23 mouse cellular contexts compared by ENCODE assay signal in the genomic region with DNA sequence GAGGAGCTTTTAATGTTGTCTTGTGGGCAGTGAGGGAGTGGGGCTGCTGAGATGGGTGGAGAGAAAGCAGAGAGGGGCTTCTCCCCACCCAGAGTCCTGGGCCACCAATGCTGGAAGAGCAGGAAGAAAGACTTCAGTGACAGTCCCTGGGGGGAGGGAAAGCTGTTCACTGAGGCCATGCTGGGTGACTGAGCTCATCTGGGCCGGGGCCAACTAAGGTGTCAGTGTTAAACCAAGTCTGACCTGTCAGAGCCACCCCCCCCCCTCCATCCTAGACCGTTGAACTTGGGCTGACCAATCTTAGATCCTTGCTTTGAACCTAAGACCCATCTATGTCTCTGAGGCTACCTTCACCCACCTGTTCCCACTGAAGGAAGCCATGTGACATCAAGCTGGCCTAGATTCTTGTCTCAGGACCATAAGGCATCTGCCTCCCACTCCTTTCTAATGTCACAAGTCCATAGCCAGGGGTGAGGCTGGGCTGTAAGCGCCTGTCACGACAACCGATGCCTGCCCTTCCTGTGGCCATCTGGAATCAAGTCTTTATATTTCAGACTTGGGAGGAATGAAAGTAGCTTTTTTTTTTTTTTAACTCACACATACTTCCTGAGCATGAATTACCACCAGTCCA.
DNase-seq lines count a peak whose midpoint lies in the region; TF ChIP-seq lines count a peak whose summit lies in the region.
"Had no signal": no experiment of that assay in that cellular context is flagged by ENCODE, and none has a peak within 500 bp of the region (broad histone marks: within the 10 kb centered on the region; RNA-seq: fewer than 3 reads in every experiment).

No protein-coding gene starts in this region.

- 68% methylated on average over 5 of the region's 5 CpGs for WGBS in embryonic facial prominence, embryonic 10.5 days

- no peak overlapping the region for H3K4me3 ChIP-seq in left cerebral cortex, adult 2 months
- 0 out of 2 replicates have a peak overlapping the region, but pooled peaks have one; percentile 39 for H3K4me3 ChIP-seq in E14TG2a.4 (replicated peaks; ENCODE audit: low read length)
- H3K4me3 ChIP-seq in embryonic facial prominence, embryonic 10.5 days = no peak overlapping the region
- H3K4me3 ChIP-seq: embryonic facial prominence, embryonic 15.5 days; heart, embryonic 12.5 days; lung, embryonic 15.5 days; neural tube, embryonic 12.5 days had no signal

- DNase-seq in cerebellum, postnatal 25 days = peak; percentile 52 to 74
- no peak for DNase-seq in cerebellum, postnatal 4 days (ENCODE audit: low spot score in 2 of 2)
- DNase-seq in left cerebral cortex, adult 2 months (ENCODE audit: extremely low spot score in 1 of 2, low spot score in 2 of 2) = no peak
- no peak for DNase-seq in left cerebral cortex, postnatal 4 days
- no peak for DNase-seq in embryonic facial prominence, embryonic 10.5 days (ENCODE audit: low spot score)
- DNase-seq in heart, postnatal 25 days (ENCODE audit: low spot score) = no peak
- DNase-seq: adrenal gland, adult 8-10 months; B cell, adult 2 months; embryo, embryonic 11 days; gastrocnemius, postnatal 10 days; heart, adult 11 months; heart, postnatal 14 days; kidney, adult 2 months; kidney, postnatal 14 days; right cerebral cortex, postnatal 4 days had no signal

- H3K4me1 ChIP-seq in E14TG2a.4 (replicated peaks; ENCODE audit: low read depth, low read length) = peaks cover 93% of the 10 kb centered on the region
- peaks cover 75% of the 10 kb centered on the region for H3K4me1 ChIP-seq in embryonic facial prominence, embryonic 10.5 days

- H3K36me3 ChIP-seq in E14TG2a.4 (ENCODE audit: insufficient read depth, low read length) = peaks cover 13% of the 10 kb centered on the region
- H3K36me3 ChIP-seq in embryonic facial prominence, embryonic 10.5 days (replicated peaks) = no peaks in the 10 kb centered on the region
- H3K36me3 ChIP-seq: embryonic facial prominence, embryonic 15.5 days; heart, embryonic 12.5 days; lung, embryonic 15.5 days; neural tube, embryonic 12.5 days had no signal

- intact Hi-C loops in left cerebral cortex, adult 2 months (cut with DNase I) = loop anchor here (2.0 to 5.0 kb wide), 3 partner anchors 51 to 98 kb away; partner anchors contain the start of gene Wscd2
- intact Hi-C loops in left cerebral cortex, postnatal 4 days (cut with DNase I) = no loop called here
- intact Hi-C loops in heart, postnatal 25 days (cut with DNase I) = no loop called here

- H3K27me3 ChIP-seq in E14TG2a.4 (ENCODE audit: insufficient read depth, low read length) = no peaks in the 10 kb centered on the region
- no peaks in the 10 kb centered on the region for H3K27me3 ChIP-seq in embryonic facial prominence, embryonic 10.5 days (replicated peaks; ENCODE audit: low read depth, poor library complexity, severe bottlenecking)
- H3K27me3 ChIP-seq: embryonic facial prominence, embryonic 15.5 days; lung, embryonic 15.5 days; Patski had no signal

- TF ChIP-seq CTCF in left cerebral cortex, adult 2 months (IDR thresholded peaks at IDR 0.05) = no peak
- no peak for TF ChIP-seq CTCF in E14TG2a.4 (conservative IDR thresholded peaks at IDR 0.05; ENCODE audit: low read length)

- no peaks in the 10 kb centered on the region for H3K9me3 ChIP-seq in E14TG2a.4 (ENCODE audit: low read length)
- no peaks in the 10 kb centered on the region for H3K9me3 ChIP-seq in embryonic facial prominence, embryonic 10.5 days
- H3K9me3 ChIP-seq: embryonic facial prominence, embryonic 15.5 days; heart, embryonic 12.5 days; lung, embryonic 15.5 days; neural tube, embryonic 12.5 days had no signal

- H3K27ac ChIP-seq in left cerebral cortex, adult 2 months = peak overlapping the region; percentile 93
- 0 out of 2 replicates have a peak overlapping the region, but pooled peaks have one; percentile 10 for H3K27ac ChIP-seq in embryonic facial prominence, embryonic 10.5 days (replicated peaks)
- H3K27ac ChIP-seq: embryonic facial prominence, embryonic 15.5 days; liver, embryonic 14.5 days; lung, embryonic 15.5 days; neural tube, embryonic 12.5 days; stomach, postnatal 0 days had no signal

Comparison
In these comparisons a context has a peak if more than half of its experiments do, and no peak if none do; other contexts are left out.
1. DNase-seq: peak in cerebellum, postnatal 25 days (2 of 2); none in cerebellum, postnatal 4 days (0 of 2), left cerebral cortex, adult 2 months (0 of 2), left cerebral cortex, postnatal 4 days (single experiment), embryonic facial prominence, embryonic 10.5 days (single experiment) and heart, postnatal 25 days (single experiment).